Mouse (Mus musculus): ENCODE measurements at regions not wholly inside any gene's neighbourhood (a gene's known extent, or its start where the extent isn't known, plus 50 kb on each side); places are given as distances from the start of the nearest gene placed in this dataset.

- Histone ChIP-seq H3K9ac (ENCODE audit: low read depth, low read length) (no peak overlapping the region), H3K4me2 (replicated peaks; ENCODE audit: low read depth) (no peak overlapping the region), H3K27ac (ENCODE audit: low read depth, low read length) (no peak overlapping the region), H3K27me3 (replicated peaks; ENCODE audit: control insufficient read depth, insufficient read depth, low read length) (no peaks in the 10 kb centered on the region), H3K4me1 (replicated peaks; ENCODE audit: control insufficient read depth, insufficient read depth, low read length) (no peaks in the 10 kb centered on the region), H3K9me3 (ENCODE audit: control insufficient read depth) (no peaks in the 10 kb centered on the region), H3K4me3 (ENCODE audit: low read depth, low read length) (no peak overlapping the region), H3K36me3 (ENCODE audit: control insufficient read depth, insufficient read depth) (no peaks in the 10 kb centered on the region)
- no peak for TF ChIP-seq CTCF (IDR thresholded peaks at IDR 0.05; ENCODE audit: low read depth)
- WGBS = 88% methylated on average over 8 of the region's 8 CpGs
- no peak for ATAC-seq
These were observed 139.8 kb upstream of the 4930535I16Rik start for GRCm38 (mm10) chr4:124057607-124058006.

- Histone ChIP-seq H3K4me3 (ENCODE audit: low read depth, low read length) (no peak overlapping the region), H3K27me3 (replicated peaks; ENCODE audit: control insufficient read depth, insufficient read depth, low read length) (no peaks in the 10 kb centered on the region), H3K9ac (ENCODE audit: low read depth, low read length) (no peak overlapping the region), H3K4me1 (replicated peaks; ENCODE audit: control insufficient read depth, insufficient read depth, low read length) (no peaks in the 10 kb centered on the region), H3K4me2 (replicated peaks; ENCODE audit: low read depth) (no peak overlapping the region), H3K27ac (ENCODE audit: low read depth, low read length) (no peak overlapping the region), H3K36me3 (ENCODE audit: control insufficient read depth, insufficient read depth) (no peaks in the 10 kb centered on the region), H3K9me3 (ENCODE audit: control insufficient read depth) (no peaks in the 10 kb centered on the region)
- no peak for TF ChIP-seq CTCF (IDR thresholded peaks at IDR 0.05; ENCODE audit: low read depth)
- 28% methylated on average over 1 of the region's 1 CpGs for WGBS
- no peak for ATAC-seq
These were observed 136.5 kb upstream of the 4930535I16Rik start for GRCm38 (mm10) chr4:124054240-124054760.

GRCm38 (mm10) chr4:124053340-124054038 lies 135.7 kb upstream of the 4930535I16Rik start:
- H3K36me3 ChIP-seq (ENCODE audit: control insufficient read depth, insufficient read depth) = no peaks in the 10 kb centered on the region
- no peak overlapping the region for H3K9ac ChIP-seq (ENCODE audit: low read depth, low read length)
- H3K27me3 ChIP-seq (replicated peaks; ENCODE audit: control insufficient read depth, insufficient read depth, low read length) = no peaks in the 10 kb centered on the region
- no peak overlapping the region for H3K4me3 ChIP-seq (ENCODE audit: low read depth, low read length)
- H3K9me3 ChIP-seq (ENCODE audit: control insufficient read depth) = no peaks in the 10 kb centered on the region
- no peak overlapping the region for H3K4me2 ChIP-seq (replicated peaks; ENCODE audit: low read depth)
- TF ChIP-seq CTCF (IDR thresholded peaks at IDR 0.05; ENCODE audit: low read depth) = no peak
- no peak for ATAC-seq
- H3K4me1 ChIP-seq (replicated peaks; ENCODE audit: control insufficient read depth, insufficient read depth, low read length) = no peaks in the 10 kb centered on the region
- no peak overlapping the region for H3K27ac ChIP-seq (ENCODE audit: low read depth, low read length)
- WGBS = 74% methylated on average over 2 of the region's 2 CpGs

DNA sequence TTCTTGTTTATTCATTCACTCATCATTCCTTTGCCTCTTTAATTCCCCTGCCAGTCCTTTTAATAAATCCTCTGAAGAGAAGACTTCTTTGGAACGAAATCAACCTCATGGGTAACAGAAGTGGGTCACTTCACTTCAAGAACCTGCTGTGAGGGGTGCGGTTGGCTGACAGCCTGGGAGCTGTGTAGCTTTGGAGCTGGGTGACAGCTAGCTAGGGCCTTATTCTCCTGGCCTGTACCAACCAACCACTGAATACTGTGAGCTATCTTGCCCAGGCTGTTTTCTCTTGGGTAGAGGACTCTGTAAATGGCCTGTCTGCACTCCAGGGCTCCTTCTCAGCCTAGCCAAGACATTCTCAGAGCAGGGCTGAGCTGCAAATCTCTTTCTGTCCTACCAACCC lies 134.6 kb upstream of the 4930535I16Rik start:
- no peak for TF ChIP-seq CTCF (IDR thresholded peaks at IDR 0.05; ENCODE audit: low read depth)
- Histone ChIP-seq H3K4me1 (replicated peaks; ENCODE audit: control insufficient read depth, insufficient read depth, low read length) (no peaks in the 10 kb centered on the region), H3K4me3 (ENCODE audit: low read depth, low read length) (no peak overlapping the region), H3K36me3 (ENCODE audit: control insufficient read depth, insufficient read depth) (no peaks in the 10 kb centered on the region), H3K4me2 (replicated peaks; ENCODE audit: low read depth) (no peak overlapping the region), H3K9me3 (ENCODE audit: control insufficient read depth) (no peaks in the 10 kb centered on the region), H3K27me3 (replicated peaks; ENCODE audit: control insufficient read depth, insufficient read depth, low read length) (no peaks in the 10 kb centered on the region), H3K27ac (ENCODE audit: low read depth, low read length) (no peak overlapping the region), H3K9ac (ENCODE audit: low read depth, low read length) (no peak overlapping the region)
- WGBS = 70% methylated on average over 2 of the region's 2 CpGs
- ATAC-seq = no peak

- no peak for ATAC-seq
- Histone ChIP-seq H3K4me2 (replicated peaks; ENCODE audit: low read depth) (no peak overlapping the region), H3K9ac (ENCODE audit: low read depth, low read length) (no peak overlapping the region), H3K9me3 (ENCODE audit: control insufficient read depth) (no peaks in the 10 kb centered on the region), H3K27ac (ENCODE audit: low read depth, low read length) (no peak overlapping the region), H3K27me3 (replicated peaks; ENCODE audit: control insufficient read depth, insufficient read depth, low read length) (no peaks in the 10 kb centered on the region), H3K4me3 (ENCODE audit: low read depth, low read length) (no peak overlapping the region), H3K4me1 (replicated peaks; ENCODE audit: control insufficient read depth, insufficient read depth, low read length) (no peaks in the 10 kb centered on the region), H3K36me3 (ENCODE audit: control insufficient read depth, insufficient read depth) (no peaks in the 10 kb centered on the region)
- WGBS = 62% methylated on average over 12 of the region's 12 CpGs
- TF ChIP-seq CTCF (IDR thresholded peaks at IDR 0.05; ENCODE audit: low read depth) = no peak
These were observed 130.6 kb upstream of the 4930535I16Rik start for GRCm38 (mm10) chr4:124048348-124048831.

DNA sequence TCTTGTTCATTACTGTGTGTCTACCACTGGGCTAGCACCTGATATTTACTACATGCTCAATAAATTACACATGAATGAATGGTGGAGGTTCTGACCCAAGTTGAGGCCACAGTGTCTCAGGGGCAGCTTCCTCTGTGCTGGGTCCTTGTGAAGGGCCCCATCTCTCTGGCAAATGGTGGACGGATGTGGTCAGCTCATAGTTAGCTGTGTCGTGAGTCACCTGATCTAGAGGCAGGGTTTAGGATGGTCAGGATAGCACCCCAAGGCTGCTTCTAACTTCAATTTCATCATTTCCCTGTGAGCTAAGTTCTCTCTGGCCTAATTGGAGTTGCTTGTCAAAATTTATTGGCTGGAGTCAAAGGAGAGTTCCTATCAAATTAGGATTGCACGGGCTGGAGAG lies 130.1 kb upstream of the 4930535I16Rik start:
- Histone ChIP-seq H3K9ac (ENCODE audit: low read depth, low read length) (no peak overlapping the region), H3K27me3 (replicated peaks; ENCODE audit: control insufficient read depth, insufficient read depth, low read length) (no peaks in the 10 kb centered on the region), H3K36me3 (ENCODE audit: control insufficient read depth, insufficient read depth) (no peaks in the 10 kb centered on the region), H3K9me3 (ENCODE audit: control insufficient read depth) (no peaks in the 10 kb centered on the region), H3K4me1 (replicated peaks; ENCODE audit: control insufficient read depth, insufficient read depth, low read length) (no peaks in the 10 kb centered on the region), H3K27ac (ENCODE audit: low read depth, low read length) (no peak overlapping the region), H3K4me3 (ENCODE audit: low read depth, low read length) (no peak overlapping the region), H3K4me2 (replicated peaks; ENCODE audit: low read depth) (no peak overlapping the region)
- ATAC-seq = no peak
- no peak for TF ChIP-seq CTCF (IDR thresholded peaks at IDR 0.05; ENCODE audit: low read depth)
- 71% methylated on average over 3 of the region's 3 CpGs for WGBS

Data from intestine, postnatal 0 days (tissue).